Mouse (Mus musculus) kidney, postnatal 4 days (tissue): Measurements from ENCODE around the gene Man2a2.
"Not testable (repeated sequence)": the region's sequence is repeated elsewhere in the genome, so short reads cannot be mapped to it uniquely, and the experiment has no call there.

Experiments used
- DNase-seq, 2 experiments: peaks; one replicate each; pipeline ENCODE4 v3.0.0; 2021; ENCODE audit warnings: mixed read lengths in 2 of 2

Gene Man2a2

GRCm38 (mm10) chr7:80400099-80400498, 28.9 kb upstream of the Man2a2 start:
- DNase-seq, result peak; percentile 68 to 74

GRCm38 (mm10) chr7:80398654-80399444, 27.7 kb upstream of the Man2a2 start:
- DNase-seq, result no peak

GRCm38 (mm10) chr7:80397986-80398385, 26.8 kb upstream of the Man2a2 start:
- no peak for DNase-seq

GRCm38 (mm10) chr7:80396427-80396826, 25.3 kb upstream of the Man2a2 start:
- not testable (repeated sequence) for DNase-seq

- no peak for DNase-seq
These were observed 23.4 kb upstream of the Man2a2 start for GRCm38 (mm10) chr7:80394600-80394999.

- no peak for DNase-seq
These were observed 20.9 kb upstream of the Man2a2 start for GRCm38 (mm10) chr7:80392119-80392518.

GRCm38 (mm10) chr7:80387633-80388543, 16.7 kb upstream of the Man2a2 start, which contains the start of gene Fes:
Gene Fes (minus strand): TSS chr7:80387946.
- DNase-seq, result peak; percentile 80 to 87

GRCm38 (mm10) chr7:80387033-80387632, 16.0 kb upstream of the Man2a2 start:
- DNase-seq, result peak; percentile 44 to 63

GRCm38 (mm10) chr7:80386235-80386930, 15.2 kb upstream of the Man2a2 start:
- peak; percentile 97 to 99 for DNase-seq

- DNase-seq, result no peak
These were observed 11.7 kb upstream of the Man2a2 start for GRCm38 (mm10) chr7:80382919-80383318.

GRCm38 (mm10) chr7:80379531-80379930, 8.4 kb upstream of the Man2a2 start:
- peak; percentile 59 to 66 for DNase-seq

- DNase-seq, result peak; percentile 83 to 84
These were observed 6.3 kb upstream of the Man2a2 start for GRCm38 (mm10) chr7:80377471-80377870.

GRCm38 (mm10) chr7:80376192-80376591, 5.0 kb upstream of the Man2a2 start:
- no peak for DNase-seq

- DNase-seq, result no peak
These were observed 4.3 kb upstream of the Man2a2 start for GRCm38 (mm10) chr7:80375376-80376039.

- no peak for DNase-seq
These were observed 3.6 kb upstream of the Man2a2 start for GRCm38 (mm10) chr7:80374733-80375132.

GRCm38 (mm10) chr7:80374280-80374679, 3.1 kb upstream of the Man2a2 start:
- no peak for DNase-seq

GRCm38 (mm10) chr7:80373850-80374249, 2.7 kb upstream of the Man2a2 start:
- DNase-seq, result no peak

GRCm38 (mm10) chr7:80373352-80373751, 2.2 kb upstream of the Man2a2 start:
- no peak for DNase-seq

GRCm38 (mm10) chr7:80372667-80373066, 1.5 kb upstream of the Man2a2 start:
- DNase-seq, result no peak

- DNase-seq, result no peak
These were observed 991 bp upstream of the Man2a2 start for GRCm38 (mm10) chr7:80372166-80372565.

- DNase-seq, result peak; percentile 85 to 89
These were observed 530 bp downstream of the Man2a2 start for GRCm38 (mm10) chr7:80370649-80371040.

- DNase-seq, result peak in 1 of 2 experiments; percentile 51
These were observed 1.2 kb downstream of the Man2a2 start for GRCm38 (mm10) chr7:80369967-80370431.
